Mouse (Mus musculus): Measurements from ENCODE around the gene Dact3.
A peak's percentile ranks its signal among the peaks of the same experiment; 100 is the strongest.

The Dact3 gene

GRCm38 (mm10) chr7:16892352-16892730 lies 17.2 kb downstream of the Dact3 start:
- DNase-seq (ENCODE audit: low spot score): no peak

DNA sequence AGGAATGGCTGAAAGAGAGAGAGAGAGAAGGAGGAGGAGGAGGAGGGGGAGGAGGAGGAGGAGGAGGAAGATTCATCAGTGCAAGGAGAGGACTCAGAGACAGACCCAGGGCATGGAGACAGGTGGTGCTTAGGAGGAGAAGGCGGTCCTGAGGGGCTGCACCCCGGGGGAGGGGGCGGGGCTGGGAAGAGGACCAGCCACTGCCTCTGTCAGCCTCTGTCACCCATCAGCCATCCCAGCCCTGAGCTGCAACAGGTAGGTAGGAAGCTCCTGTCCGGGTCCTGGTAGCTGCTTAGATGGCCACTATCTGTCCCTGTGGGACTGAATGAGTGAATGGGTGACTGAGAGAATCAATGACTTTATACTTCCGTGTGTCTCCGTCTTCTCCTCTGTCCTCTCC lies 18.5 kb downstream of the Dact3 start:
- no peak for DNase-seq (ENCODE audit: low spot score)

DNA sequence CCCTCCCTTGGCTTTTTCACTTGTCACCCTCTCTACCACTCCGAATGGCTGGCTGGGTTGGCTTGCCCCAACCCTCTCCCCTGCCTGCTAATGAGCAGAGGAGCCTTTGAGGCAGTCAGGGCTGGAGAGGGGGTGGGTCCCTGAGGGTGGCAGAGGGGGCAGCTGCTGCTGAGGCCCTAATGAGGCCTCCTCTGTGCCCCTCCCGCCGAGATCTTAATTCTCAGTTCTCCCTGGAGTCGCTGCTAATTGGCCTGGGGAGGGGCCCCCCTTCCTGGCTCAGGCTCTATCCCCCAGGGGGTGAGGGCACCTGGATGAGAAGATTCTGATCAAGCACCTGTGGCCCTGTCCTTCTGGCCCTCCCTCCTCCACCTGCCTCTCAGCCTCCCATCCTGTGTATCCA lies 19.2 kb downstream of the Dact3 start:
- no peak for DNase-seq (ENCODE audit: low spot score)

- DNase-seq (ENCODE audit: low spot score): peak; percentile 72
Measured at GRCm38 (mm10) chr7:16895000-16895399, 19.9 kb downstream of the Dact3 start.

GRCm38 (mm10) chr7:16895511-16895910 lies 20.4 kb downstream of the Dact3 start:
- no peak for DNase-seq (ENCODE audit: low spot score)

DNA sequence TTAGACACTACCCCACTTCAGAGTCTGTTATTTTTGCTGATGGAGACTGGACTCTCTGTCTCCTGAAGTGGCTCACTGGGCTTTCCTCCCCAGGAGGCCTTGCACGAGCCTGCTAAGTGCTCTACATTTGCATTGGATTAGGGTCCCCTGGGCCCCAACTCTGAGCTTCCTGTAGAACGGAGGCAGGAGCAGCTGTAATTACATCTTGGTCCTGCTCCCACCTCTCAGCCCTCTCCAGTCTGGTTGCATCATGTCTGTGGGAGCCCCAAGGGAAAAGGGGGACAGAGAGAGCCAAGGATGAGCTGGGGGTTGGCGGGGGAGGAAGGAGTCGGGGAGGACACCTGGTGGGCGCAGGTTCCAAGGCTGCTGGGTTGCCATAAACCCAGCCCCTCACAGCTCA lies 25.4 kb downstream of the Dact3 start:
- no peak for DNase-seq (ENCODE audit: low spot score)

DNA sequence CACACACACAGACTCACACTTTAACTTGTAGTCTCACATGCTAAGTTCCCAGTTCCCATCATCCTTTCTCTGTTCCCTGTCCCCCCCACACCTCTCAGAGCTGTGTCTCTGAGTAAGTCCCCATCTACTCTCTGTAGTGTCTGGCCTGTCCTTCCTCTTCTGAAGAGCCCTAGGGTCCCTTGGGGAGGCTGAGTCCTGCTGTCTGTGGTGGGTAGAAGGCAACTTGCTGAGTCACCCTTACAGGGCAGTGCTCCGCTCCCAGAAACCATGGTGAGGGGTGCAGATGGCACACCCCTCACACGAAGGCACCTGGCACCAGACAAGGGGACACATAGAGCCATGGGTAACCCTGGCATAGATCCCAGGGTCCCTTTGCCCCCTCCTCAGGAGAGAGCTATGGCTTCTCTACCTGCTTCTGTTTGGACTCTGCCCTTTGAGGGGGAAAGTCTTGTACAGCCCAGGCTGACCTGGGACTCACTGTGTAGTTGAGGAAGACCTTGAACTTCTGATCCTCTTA lies 28.4 kb downstream of the Dact3 start:
- no peak for DNase-seq (ENCODE audit: low spot score)

- DNase-seq (ENCODE audit: low spot score): no peak
Measured at GRCm38 (mm10) chr7:16904120-16904675, 29.1 kb downstream of the Dact3 start.

DNA sequence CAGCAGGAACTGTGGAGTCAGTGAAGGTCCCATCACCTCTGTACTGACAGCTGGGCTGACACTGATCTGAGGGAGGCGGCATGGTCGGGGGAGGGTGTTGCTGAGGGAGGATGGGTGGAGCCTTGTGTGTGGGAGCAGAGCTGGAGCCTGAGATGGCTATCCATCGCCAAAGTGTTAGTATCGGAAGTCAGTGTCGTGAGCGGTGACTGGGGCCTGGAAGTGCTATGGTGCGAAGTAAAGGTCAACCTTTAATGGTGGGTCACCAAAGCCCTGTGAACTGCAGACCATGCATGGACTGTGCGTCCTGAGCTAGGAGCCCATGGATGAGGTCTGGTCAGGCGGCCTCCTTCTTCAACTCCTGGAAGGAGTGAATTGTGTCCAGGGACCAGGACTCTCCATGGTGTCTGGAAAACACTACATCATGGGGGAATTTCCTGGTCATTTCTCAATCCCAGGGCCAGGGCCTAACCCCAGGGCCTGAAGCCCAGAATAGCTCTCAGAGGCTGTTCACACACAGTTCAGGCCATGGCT lies 30.4 kb downstream of the Dact3 start:
- no peak for DNase-seq (ENCODE audit: low spot score)

DNA sequence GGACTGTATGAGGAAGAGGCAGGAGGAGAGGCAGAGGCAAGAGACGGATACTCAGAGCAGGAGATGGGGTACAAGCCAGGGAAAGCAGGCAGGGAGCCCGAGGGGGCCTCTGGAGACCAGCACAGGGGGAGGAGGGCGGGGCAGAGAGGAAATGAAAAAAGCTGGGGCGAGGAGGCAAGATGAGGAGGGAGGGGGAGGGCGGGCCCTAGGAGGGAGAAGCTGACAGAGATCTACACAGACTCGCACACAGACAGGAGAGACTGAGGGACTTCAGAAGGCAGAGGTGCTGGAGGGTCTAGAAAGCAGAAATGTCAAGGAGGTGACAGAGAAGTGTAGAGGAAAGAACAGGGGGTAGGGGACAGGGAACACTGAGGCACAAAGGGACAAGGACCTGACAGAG lies 31.2 kb downstream of the Dact3 start, which contains the start of gene Ptgir:
TSS of gene Ptgir (plus strand) at position 210 of the 400 bp plus-strand sequence.
- no peak for DNase-seq (ENCODE audit: low spot score)

DNA sequence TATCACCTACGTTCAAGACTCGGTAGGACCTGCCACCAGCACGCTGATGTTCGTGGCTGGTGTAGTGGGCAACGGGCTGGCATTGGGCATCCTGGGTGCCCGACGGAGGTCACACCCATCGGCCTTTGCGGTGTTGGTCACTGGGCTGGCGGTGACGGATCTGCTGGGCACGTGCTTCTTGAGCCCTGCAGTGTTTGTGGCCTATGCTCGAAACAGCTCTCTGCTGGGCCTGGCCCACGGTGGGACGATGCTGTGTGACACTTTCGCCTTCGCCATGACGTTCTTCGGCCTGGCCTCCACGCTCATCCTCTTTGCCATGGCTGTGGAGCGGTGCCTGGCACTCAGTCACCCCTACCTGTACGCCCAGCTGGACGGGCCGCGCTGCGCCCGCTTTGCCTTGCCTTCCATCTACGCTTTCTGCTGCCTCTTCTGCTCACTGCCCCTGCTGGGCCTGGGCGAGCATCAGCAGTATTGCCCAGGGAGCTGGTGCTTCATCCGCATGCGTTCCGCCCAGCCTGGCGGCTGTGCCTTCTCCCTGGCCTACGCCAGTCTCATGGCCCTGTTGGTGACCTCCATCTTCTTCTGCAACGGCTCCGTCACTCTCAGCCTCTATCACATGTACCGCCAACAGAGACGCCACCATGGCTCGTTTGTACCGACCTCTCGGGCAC lies 31.9 kb downstream of the Dact3 start:
- no peak for DNase-seq (ENCODE audit: low spot score)

- DNase-seq (ENCODE audit: low spot score): no peak
Measured at GRCm38 (mm10) chr7:16907842-16908241, 32.7 kb downstream of the Dact3 start.

- DNase-seq (ENCODE audit: low spot score): no peak
Measured at GRCm38 (mm10) chr7:16908367-16908766, 33.2 kb downstream of the Dact3 start.

GRCm38 (mm10) chr7:16908859-16909258 lies 33.7 kb downstream of the Dact3 start:
- no peak for DNase-seq (ENCODE audit: low spot score)

- no peak for DNase-seq (ENCODE audit: low spot score)
Measured at GRCm38 (mm10) chr7:16909909-16910308, 34.8 kb downstream of the Dact3 start.

DNA sequence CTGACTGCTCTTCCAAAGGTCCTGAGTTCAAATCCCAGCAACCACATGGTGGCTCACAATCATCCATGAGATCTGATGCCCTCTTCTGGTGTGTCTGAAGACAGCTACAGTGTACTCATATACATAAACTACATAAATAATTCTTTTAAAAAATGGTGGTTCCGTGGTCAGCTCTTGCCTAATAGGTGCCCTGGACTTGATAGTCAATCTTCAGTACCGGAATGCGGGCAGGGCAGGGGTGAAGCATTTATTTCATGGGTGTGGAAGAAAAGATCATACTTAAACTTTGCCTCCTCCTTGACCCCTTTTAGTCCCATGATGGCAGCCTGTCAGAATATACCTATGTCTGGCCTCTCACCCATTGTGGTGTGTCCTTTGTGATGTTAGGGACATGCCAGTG lies 36.8 kb downstream of the Dact3 start:
- DNase-seq (ENCODE audit: low spot score): no peak

DNA sequence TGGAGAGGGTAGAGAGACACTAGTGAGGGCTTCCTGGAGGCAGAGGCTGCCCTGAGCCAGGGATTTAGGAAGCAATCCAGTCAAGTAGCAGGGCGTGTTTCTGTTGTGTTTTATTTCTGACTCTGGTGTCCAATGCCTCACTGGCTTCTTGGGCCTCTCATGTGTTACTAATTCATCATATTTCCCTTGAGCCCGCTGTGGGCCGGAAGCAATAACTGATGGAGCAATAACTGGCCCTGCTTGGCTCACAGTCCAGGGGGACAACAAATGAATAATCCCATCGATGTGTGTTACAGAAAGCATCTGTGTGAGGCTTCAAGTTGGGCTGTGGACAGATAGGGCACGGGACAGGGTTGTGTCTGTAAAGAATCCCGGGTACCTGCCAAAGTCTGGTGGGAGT lies 37.2 kb downstream of the Dact3 start:
- no peak for DNase-seq (ENCODE audit: low spot score)

DNA sequence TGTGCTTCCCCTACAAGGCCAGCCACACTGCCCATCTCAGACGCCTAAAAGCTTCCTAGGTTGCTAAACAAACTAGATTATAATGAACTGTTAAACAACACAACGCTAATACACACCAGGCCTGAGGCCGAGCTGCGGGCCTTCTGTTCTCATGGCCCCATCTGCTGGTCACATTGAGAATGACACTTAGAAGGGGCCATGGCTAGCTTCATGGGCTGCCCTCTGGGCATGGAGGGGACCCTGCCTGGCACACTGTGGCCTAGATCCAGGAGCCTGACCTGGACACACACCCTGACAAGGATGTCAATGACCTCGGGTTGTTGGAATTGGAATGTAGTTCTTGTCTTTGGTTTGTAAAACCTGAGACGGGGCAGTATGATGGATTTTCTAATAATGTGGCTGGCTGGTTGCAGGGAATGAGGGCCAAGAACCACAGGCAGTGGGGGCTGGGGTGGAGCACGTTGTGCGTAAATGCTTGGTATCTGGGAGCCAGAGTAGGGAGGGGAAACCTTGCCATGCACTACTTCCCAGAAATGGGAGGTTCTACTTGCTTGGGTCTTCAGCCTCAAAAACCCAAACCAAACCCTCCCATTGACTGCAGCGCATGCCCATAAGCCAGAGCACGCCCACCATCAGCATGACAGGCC lies 38.8 kb downstream of the Dact3 start:
- DNase-seq (ENCODE audit: low spot score): peak; percentile 81

DNA sequence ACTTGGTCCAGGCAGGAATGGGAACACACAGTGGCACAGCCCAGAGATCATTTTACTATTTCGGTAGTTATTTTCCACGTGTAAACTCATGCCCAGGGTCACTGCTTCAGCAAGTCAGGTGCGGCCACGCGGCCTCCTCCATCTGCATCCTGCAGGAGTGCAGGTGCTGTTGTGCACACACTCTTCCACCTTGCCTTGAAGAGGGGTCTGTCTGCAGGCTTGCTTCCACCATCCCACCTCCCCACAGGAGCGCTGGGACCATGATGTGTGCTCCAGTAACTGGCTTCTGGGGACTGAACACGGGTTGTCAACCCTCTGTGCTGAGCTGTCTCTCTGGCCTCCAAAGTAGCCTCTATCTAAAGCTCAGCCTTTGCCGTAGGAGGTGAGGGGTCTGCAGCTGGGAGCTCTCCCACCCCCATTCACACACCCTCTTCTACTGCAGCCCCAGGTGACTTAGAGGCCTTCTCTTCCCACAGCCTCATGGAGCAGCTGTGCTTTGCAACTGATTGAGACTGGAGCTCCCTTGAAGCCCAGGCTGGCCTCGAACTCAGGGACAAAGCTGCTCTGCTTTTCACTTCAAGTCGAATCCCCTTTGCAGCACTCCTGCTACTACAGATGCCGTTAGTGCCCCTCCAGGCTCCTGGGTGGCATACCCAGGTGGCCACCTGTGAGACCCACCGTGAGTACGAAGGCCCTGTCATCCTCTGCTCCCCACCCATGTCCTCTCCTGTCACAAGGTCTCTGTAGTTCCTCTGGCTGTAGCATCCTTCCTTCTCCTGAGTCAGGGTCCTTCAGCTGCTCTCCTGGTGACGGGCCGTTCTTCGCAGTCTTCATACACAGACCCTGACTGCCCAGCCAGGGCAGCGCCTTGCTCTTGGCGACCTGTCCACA lies 39.6 kb downstream of the Dact3 start:
- DNase-seq (ENCODE audit: low spot score): no peak

DNA sequence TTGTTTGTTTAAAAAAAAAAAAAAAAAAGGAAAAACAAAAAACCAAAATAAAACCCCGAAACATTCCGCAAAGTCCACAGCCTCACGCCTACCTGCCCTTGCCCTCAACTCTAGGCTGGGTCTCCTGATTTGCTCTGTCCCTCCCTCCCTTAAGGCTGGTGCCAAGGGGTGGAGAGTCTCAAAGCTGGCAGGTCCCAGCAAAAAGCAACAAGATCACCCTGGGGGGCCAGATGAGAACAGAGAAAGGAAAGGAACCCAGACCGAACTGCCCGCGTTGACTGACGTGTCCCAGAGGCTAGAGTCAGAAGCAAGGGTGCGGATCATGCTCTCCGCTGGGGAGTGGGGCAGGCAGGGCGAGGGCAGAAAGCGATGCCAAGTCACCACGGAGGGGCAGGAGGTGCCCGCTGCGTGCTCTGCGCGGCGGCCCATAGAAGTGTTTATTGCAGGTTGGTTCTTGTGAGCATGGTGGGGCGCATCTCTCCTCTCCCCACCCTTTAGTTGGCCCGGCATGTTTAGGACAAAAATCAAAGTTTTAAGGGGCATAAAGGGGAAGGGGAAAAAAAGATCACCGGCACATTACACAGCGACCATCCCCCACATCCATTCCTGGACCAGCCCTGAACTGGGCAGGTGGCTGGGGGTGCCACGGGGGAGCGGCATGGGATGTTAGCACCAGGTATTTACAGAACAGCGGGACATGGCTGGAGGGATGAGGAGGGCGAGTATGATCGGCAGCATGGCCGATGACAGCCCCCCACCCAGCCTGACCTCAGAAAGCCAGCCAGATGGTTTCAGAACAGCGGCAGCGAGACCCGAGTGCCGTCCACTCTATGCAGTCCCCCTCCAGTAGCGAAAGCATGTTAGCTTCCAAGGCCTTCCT lies 40.6 kb downstream of the Dact3 start:
- no peak for DNase-seq (ENCODE audit: low spot score)

All from layer of hippocampus, adult 11-12 months (tissue).